Mouse (Mus musculus) retina, adult 2 months (tissue): ENCODE results near the gene Lamtor2.
"Not testable (repeated sequence)": the region's sequence is repeated elsewhere in the genome, so short reads cannot be mapped to it uniquely, and the experiment has no call there.

Experiments
- DNase-seq: peaks from one replicate; pipeline ENCODE4 v3.0.0-alpha.2; 2012; ENCODE audit warnings: low read depth, low spot score

The Lamtor2 gene

DNA sequence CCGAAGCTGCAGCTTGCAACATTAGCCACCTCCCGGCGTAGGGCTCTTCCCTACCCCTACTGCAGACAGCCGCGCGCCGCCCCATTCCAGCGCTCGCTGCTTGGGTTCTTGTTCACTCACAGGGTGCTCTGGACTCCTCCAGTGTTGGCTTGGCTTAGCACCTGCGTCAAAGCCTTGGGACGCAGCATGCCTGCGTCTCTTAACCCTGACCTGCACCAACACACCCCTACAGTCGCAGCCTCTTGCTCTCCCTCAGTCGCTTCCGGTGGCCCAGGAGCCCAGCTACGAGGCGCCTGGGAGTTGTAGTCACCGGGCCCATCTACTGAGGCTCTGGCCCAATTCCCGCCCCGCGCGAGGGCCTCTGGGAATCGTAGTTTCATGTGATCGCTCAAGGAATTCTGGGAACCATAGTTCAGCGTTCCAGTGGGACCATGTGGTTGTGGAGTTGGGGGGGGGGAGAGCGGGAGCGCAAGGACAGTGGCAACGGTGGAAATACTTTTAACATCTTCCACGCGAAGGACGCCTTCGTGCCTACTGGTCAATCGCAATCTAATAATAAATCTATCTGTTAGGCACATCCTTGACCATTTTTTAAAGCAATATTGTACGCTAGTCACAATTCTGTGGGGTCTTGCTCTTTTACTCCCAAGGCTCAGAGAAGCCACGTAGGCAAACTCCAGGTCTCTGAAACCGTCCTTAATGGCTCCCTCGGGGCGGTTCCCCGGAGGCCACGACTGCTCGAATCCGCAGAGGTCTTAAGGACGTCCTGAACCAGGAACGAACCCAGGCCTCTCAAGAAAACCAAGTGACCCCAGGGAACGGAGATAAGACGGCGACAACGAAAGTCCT, at the start of gene Lamtor2:
TSS of gene Lamtor2 (minus strand) at position 399 of the 849 bp plus-strand sequence.
- DNase-seq, result peak; percentile 94

DNA sequence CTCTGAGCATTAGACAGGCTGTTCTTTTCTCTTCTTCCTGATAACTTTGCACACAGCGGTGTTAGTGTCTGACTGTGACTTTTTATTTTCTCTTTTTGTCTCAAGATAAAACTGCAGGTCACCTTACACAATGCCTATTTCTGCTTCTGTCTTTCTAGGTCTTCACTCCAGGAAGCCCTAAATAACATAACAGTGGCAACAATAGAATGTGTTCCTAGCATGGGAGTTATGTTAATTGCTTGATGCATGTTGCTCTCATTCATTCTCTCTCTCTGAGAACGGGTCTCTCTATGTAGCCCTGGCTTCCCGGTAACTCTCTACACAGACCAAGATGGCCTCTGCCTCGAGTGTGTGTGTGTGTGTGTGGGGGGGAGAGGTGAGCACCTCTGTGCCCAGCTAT, 49.6 kb upstream of the Lamtor2 start:
- no peak for DNase-seq

DNA sequence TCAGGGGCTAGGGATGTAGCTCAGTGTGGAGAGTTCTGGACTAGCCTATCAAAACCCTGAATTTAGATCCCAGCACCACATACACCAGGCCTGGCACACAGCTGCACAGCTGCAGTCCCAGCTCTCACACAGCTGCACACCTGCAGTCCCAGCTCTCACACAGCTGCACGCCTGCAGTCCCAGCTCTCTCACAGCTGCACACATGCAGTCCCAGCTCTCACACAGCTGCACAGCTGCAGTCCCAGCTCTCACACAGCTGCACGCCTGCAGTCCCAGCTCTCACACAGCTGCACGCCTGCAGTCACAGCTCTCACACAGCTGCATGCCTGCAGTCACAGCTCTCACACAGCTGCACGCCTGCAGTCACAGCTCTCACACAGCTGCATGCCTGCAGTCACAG, 43.7 kb upstream of the Lamtor2 start:
- DNase-seq, result not testable (repeated sequence)

DNA sequence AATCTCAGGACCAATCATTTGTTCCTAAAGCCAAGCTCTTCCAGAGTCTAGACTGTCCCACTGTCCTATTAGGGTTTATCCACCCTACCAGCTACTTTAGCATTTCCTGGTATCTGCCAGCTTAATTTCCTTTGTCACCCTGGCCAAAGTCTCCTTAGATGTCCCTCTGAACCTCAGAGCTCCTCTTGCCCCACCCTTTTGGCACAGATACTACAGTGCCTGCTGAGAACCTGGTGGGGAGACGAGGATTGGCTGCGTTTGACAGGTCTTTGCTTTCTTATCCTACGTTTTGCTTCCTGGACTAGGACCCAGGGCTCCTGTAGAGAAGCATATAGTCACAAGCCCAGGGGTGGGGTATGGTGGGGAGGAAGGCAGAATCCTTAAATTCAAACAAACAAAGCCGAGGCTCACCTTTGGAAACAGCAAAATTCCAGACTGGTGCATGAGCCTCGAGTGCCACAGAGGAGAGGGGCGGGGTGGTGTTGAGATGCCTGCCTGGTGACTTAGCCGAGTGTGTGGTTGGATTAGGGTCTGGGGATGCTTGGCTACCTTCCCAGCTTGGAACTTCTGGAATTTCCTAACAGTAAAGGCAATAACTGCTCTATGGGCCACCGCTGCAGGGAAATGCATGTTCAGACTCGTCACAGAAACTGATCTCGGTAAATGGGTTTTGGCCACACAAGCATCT, 41.2 kb upstream of the Lamtor2 start:
- DNase-seq, result no peak

DNA sequence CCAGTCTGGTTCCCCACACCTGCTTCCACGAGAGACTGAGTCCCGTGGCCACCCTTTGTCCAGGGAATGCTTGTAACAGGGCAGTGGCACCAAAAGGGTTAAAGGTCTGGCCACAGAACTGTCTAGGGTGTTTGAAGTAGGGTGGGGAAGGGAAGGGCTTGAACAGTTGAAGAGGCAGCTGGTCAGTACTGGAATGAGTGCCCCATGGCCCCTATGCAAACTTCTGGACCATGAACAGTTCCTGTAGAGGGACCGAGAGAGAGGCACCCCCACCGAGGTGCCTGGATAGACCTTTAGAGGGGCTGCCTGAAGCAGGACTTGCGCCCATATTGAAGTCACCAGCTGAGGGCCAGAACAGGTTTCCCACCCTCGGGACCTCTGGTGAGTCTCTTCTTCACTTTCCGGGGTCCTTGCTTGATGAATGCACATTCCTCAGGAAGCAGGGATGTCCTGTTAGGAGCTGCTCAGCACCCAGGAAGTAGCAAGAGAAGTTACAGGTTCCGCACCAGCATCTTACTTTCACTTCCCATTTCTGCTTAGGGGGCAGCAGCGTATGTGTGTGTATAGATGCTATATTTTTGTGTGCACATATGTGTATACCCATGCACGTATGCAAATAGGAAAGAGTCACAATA, 40.2 kb upstream of the Lamtor2 start:
- DNase-seq, result no peak

DNA sequence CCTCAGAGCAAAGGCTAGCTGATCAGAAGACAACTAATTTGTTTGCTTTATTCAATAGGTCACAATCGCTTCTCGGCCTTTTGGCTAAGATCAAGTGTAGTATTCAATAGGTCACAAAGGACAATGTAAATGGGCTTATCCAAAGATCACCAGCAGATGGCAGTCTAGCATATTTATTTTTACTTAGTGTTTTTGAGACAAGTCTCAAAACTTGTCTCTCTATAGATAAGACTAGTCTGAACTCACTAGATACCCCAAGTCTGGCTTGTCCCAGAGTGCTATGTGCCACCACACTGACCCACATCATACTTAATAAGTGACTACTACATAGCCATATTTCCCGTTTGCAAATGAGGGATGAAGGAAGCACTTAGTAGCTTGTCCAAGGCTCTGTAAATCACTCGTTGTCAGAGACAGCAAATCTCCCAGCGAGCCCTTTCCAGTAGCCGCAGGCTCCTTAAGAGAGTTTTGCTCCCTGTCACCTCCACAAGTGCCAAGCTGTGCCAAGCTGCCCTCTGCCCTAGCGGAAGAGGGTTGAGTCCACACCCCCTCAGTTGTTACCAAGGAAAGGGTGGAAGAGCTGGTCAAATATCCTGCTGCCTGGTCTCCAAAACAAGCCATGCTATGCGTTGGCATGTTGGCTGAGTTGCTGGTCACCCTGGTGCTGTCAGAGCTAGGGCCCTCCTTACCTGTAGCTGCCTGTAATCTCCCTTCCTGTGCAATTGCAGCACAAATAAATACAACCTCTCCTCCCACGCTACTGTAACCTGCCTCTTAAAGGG, 39.3 kb upstream of the Lamtor2 start:
- DNase-seq, result no peak

DNA sequence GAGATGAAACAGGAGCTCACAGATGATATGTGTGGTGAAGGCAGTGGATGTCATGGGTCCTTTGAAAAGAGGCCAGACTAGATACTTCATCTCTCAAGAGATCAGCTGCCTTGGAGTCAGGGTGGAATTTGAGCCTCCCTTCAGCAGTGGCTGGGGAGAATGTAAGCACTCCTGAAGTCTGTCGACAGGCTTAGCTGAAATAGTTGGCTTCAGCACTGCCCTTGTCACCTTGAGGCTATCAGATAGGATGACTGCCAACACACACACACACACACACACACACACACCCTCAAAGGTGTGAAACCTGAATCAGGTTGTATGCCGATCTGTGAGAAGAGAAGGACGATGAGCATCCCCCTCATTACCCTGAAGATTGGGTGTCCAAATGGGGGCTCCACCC, 38.2 kb upstream of the Lamtor2 start:
- no peak for DNase-seq

DNA sequence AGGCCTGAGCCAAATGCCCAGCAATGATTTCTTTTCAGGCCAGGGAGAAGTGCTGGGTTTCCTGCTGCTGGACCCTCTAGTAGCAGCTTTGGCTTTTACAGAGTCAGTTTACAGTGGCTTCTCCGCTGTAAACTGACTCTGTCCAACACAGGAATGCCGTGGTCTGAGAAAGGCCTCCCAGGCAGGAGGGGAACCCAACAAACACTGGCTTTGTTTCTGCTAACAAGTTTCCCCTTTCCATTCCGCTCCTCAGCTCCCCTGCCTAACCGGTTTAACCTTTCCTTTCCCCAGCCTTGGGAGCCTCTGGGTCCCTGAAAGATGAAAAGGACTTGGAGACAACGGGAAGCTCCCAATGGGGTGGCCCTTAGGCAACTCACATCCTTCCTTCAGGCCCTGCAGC, 37.4 kb upstream of the Lamtor2 start:
- no peak for DNase-seq

DNA sequence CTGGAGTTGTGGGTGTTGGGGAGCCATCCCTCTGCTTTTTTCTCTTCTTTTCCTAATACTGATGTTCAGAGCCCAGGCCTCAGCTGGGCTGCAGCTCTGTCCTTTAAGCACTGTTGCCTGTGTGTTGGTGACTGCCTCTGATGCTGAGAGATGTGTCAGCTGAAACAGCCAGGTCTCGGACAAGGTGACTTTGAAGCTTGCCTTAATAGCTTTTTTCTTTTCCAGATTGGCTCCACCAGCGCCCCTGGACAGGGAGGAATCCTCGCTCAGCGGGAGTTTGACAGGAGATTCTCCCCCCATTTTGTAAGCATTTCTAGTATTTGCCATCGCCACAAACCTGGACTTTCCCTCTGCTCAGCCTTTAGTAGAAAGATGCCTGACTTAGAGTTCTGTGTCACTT, 33.8 kb upstream of the Lamtor2 start:
- DNase-seq, result no peak

DNA sequence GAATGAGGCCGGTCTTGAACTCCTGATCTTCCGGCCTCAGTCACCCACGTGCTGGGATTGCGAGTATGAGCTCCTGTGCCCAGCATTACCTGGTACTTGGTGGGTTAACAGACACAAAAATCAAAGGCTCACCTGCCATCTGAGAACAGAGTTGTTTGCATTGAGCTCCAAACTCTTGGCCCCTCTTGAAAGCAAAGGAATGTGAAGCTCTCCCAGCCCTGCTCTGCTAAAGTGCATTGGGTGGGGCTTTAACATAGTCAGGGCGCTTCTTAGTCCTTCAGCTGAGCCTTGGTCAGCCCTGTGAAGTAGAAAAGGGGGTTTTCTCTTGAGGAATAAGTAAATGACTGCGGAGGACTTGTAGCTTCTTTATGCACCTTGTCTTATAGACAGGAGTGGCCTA, 32.9 kb upstream of the Lamtor2 start:
- DNase-seq, result no peak

DNA sequence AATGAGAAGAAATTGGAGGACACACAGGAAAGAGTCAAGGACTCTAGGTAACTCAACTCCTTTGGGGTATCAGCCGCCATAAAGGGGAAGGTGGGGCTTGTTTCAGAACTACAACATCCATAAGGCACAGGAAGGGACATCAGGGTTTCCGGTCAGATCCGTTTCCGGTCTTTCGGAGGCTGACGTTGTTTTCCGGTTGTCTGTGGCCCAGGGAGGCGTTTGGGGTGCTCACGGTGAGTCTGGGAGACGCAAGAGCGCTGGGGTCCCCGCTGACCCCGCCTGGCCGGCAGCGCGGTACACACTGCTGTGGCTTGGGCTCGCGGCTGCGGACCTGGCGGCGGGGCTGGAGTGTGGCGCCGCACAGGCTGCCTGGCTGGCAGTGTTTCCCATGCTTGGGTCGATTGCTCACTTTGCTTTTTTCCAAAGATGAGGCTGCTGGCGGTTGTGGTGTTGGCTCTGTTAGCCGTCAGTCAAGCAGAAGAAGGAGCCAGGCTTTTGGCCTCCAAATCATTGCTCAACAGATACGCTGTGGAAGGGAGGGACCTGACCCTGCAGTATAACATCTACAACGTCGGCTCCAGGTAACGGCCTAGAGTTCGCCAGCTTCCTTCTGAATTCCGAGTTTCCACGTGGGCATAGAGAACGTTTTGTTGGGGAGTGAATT, 26.7 kb upstream of the Lamtor2 start:
- peak; percentile 79 for DNase-seq

DNA sequence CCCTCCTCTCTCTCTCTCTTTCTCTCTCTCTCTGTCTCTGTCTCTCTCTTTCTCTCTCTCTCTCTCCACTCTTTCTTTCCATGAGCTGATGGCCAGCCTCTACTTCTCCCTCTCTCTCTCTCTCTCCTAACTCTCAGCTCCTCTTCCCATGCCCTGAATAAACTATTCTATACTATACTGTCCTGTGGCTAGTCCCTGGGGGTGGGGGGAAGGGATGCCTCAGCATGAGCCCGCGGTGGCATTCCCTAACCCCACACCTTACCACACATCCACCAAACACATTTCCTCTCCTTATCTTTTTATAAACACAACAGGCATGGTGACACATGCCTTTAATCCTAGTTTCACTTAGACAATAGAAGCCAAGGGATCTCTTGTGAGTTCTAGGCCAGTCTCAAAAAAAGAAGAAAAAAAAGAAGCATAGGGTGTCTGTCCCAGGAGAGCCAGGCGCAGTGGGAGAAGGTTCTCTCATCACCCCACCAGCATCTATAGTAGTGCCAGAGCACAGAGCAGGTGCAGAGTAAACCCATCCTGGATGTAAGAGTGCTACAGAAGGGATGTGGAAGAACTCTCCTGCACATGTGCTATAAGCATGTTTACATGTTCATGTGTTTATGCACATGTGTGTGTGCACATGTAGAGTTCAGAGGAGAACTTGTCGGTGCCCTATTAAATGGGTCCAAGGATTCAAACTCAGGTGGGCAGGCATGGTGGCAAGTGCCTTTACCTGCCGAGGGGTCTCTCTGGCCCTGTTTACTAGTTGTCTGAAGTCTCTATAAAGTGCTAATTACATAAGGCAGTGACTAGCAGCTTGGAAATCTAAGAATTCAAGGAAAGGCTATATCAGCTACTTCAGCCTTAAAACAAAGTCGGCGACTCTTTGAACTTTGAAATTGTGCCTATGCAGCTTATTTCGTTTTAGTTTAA, 25.9 kb upstream of the Lamtor2 start:
- no peak for DNase-seq

DNA sequence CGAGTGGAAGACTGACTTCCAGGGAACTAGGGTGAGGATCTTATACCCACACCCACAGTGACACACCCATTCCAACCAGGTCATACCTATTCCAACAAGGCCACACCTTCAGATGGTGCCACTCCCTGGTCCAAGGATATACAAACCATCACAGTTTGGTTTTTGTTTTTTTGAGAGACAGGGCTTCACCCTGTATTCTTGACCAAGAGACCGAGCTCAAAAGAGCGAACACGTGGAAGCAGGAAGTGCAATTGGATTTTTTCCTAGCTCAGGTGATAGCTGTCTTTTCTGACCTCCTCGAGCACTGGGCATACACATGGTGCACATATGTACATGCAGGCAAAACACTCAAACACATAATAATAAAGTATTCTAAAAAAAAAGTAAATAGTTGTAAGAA, 25.0 kb upstream of the Lamtor2 start:
- not testable (repeated sequence) for DNase-seq

DNA sequence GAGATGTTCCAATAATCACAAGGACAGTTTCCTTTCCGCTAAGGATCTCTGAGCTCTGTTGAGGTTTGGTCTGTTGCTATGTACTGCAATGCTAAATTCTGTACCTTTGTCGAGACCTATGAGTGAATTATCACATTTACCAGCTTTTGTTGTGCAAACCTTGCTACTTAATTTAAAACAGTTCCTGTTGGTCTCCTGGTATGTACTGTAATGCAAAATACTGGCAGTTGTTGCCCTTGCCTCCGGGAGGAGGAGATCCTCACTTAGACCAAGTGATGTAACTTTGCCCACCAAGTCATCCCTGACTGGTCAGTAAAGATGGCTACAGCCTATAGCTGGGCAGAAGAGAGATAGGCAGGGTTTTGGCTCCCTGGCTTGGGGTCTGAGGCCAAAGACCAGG, 22.7 kb upstream of the Lamtor2 start, which contains the start of gene Ssr2:
TSS of gene Ssr2 (plus strand) at position 337 of the 400 bp plus-strand sequence.
- DNase-seq, result no peak

DNA sequence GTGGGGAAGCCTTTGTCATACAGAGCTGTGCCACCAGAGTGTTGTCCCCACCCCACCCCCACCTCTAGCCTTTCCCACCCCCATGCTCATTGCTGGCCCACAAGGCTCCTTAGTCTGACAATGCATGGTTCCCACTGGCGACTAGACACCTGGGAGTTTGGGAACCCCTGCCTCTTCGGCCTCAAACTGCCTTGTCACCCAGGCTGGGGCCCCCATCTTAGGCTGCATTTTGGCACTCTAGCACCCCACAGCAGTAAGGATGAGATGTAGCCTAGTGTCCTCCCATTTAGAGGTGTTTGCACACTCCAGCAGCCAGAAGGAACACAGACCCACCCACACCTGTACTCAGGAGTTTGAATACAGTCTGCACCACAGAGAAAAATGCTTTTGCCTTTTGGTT, 20.9 kb upstream of the Lamtor2 start:
- DNase-seq, result no peak

DNA sequence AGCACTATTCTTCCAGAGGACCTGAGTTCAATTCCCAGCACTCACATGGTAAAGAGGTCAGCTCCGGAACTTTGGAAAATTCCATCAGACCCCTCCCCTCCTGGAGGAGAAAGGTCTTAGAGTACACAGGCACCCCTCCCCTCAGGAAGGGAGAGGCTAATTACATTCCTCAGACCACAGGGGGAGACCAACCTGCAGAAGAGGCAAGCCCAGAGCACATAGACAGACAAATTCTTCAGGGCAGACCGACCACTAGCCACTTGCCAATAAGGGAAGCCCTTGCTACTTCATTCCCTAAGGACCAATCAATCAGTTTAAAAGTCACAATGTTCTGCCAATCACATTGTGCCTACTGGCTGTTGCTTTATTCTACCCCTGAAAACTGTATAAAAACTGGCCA, 20.0 kb upstream of the Lamtor2 start:
- DNase-seq, result no peak

DNA sequence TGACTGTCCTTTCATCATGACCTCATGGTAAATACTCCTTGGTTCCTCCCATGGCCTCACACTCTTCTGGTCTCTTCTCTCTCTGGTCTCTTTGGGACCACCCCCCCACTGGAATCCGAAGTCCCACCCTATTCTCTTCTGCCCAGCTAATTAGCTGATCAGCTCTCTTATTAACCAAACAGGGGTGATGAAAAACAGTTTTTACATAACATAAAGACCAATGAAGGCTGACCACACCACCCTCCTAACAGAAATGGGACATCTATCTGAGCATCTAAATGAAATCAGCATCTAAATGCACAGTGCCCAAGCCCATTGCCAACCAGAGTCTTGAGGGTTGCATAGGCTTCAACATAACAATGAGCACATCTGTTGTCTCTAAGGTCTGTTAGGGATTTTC, 19.0 kb upstream of the Lamtor2 start:
- DNase-seq, result no peak

DNA sequence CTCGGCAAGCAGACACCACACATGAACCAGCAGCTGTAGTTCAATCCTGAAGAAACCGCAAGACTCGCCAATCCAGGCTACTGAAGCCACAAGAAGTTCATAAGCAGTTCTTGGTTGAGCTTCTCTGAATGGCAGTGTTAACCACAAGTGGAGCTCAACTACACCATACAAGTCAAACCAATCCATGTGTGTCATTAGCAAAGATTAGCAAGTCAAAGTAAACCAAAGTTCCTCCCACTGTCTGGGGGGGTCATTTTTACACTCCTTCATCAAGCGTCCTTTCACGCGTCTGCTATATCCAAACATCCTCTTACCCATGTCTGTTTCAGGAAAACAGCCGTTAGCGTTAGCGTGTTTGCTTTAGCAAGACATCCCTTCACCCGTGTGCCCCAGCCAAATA, 17.5 kb upstream of the Lamtor2 start:
- DNase-seq, result no peak

DNA sequence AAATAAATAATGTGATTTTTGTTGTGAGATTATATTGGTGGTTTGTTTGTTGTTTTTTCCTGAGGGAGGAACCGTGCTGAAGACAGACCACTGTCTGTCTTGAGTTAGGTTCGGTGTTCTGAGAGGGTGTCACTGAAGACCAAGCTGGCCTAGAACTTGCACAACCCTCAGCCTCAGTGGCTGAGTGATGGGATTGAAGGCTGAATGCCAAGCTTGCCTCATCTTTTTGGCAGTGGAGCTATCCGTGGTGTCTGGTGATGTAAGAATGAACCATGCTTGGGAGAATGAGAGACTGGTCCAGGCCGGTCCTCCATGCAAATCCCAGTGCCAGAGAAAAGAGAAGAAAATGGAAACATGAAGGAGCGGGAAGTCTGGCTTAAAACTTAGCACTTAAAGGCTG, 16.8 kb upstream of the Lamtor2 start:
- DNase-seq, result no peak

DNA sequence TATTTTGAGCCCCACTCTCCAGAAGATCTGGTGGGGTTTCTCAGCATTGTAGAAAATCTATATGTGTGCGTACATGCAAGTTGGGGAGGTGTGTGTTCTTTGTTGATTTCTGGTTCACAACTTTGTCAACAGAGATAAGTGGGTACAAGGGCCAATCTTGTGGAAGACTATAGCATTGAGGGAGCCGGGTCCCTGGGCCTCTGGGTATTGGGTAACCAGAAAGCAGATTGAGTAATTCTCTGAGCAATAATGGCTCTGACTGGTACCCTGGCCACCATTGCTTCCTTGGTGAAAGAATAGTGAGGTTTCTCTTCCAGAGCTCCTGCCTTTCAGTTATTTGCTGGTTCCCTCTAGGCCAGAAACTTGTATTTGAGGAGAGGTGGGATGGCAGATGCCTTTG, 16.2 kb upstream of the Lamtor2 start:
- no peak for DNase-seq
